Mouse (Mus musculus): ENCODE measurements around the gene Irak4. TPM values are rescaled to one million over a fixed set of nuclear protein-coding genes. Genes with fewer than 3 reads are reported as not detected.

Irak4 gene
- polyA plus RNA-seq, 1 experiment = 46.4 TPM

DNA sequence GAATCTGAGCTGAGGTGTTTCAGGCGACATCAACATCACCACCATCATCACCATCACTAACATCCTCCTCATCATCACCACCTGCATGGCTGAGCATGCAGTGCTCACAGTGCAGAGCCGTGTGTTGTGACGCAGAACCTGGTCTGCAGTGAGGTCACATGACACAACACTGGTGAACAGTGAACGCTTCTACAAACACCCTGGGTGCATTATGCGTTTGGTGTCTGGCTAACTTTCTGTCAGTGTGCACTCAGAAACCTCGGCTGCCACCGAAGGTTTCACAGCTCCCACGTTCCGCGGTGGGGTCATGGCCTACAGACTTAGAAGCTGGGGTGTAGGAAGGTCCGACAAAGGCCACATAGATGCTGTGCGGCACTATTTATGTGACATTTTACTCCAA lies 18.5 kb upstream of the Irak4 start:
- Histone ChIP-seq H3K4me1 (ENCODE audit: control insufficient read depth, insufficient read depth, low read length) (no peaks in the 10 kb centered on the region), H3K27ac (ENCODE audit: insufficient read depth, low read depth, low read length) (no peak overlapping the region), H3K4me3 (ENCODE audit: insufficient read depth, low read length) (no peak overlapping the region)
- TF ChIP-seq CTCF (IDR thresholded peaks at IDR 0.05; ENCODE audit: low read depth, low read length) (no peak), POLR2A (IDR thresholded peaks at IDR 0.05; ENCODE audit: borderline replicate concordance, low read depth, low read length) (no peak)

- H3K4me3 ChIP-seq (ENCODE audit: insufficient read depth, low read length) = no peak overlapping the region
- no peaks in the 10 kb centered on the region for H3K4me1 ChIP-seq (ENCODE audit: control insufficient read depth, insufficient read depth, low read length)
- H3K27ac ChIP-seq (ENCODE audit: insufficient read depth, low read depth, low read length) = no peak overlapping the region
- TF ChIP-seq CTCF (IDR thresholded peaks at IDR 0.05; ENCODE audit: low read depth, low read length) (no peak), POLR2A (IDR thresholded peaks at IDR 0.05; ENCODE audit: borderline replicate concordance, low read depth, low read length) (no peak)
These were observed 12.9 kb upstream of the Irak4 start for GRCm38 (mm10) chr15:94530519-94530918.

GRCm38 (mm10) chr15:94532306-94532705 lies 11.1 kb upstream of the Irak4 start:
- TF ChIP-seq CTCF (IDR thresholded peaks at IDR 0.05; ENCODE audit: low read depth, low read length) (no peak), POLR2A (IDR thresholded peaks at IDR 0.05; ENCODE audit: borderline replicate concordance, low read depth, low read length) (no peak)
- Histone ChIP-seq H3K27ac (ENCODE audit: insufficient read depth, low read depth, low read length) (no peak overlapping the region), H3K4me3 (ENCODE audit: insufficient read depth, low read length) (no peak overlapping the region), H3K4me1 (ENCODE audit: control insufficient read depth, insufficient read depth, low read length) (no peaks in the 10 kb centered on the region)

- Histone ChIP-seq H3K4me1 (ENCODE audit: control insufficient read depth, insufficient read depth, low read length) (no peaks in the 10 kb centered on the region), H3K4me3 (ENCODE audit: insufficient read depth, low read length) (no peak overlapping the region), H3K27ac (ENCODE audit: insufficient read depth, low read depth, low read length) (no peak overlapping the region)
- TF ChIP-seq POLR2A (IDR thresholded peaks at IDR 0.05; ENCODE audit: borderline replicate concordance, low read depth, low read length) (no peak), CTCF (IDR thresholded peaks at IDR 0.05; ENCODE audit: low read depth, low read length) (no peak)
These were observed 10.5 kb upstream of the Irak4 start for GRCm38 (mm10) chr15:94532956-94533355.

DNA sequence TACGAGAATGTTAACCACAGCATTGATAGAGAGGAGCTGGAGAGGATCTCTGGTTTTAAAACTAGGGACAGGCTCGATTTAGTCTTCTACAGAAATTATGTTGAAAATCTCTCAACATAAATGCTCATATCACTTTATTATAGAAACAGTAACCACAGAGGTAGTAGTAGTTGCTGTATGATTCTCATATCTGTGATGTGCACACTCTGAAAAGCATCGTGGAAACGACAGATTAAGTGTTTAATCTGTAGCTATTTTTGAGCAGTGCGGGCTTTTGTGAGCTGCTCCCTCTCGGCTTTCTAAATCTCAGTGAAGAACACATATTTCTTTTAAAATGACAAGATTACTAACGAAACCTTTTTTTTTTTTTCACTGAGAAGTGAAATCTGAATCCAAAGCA lies 7.9 kb upstream of the Irak4 start:
- no peak overlapping the region for H3K27ac ChIP-seq (ENCODE audit: insufficient read depth, low read depth, low read length)
- no peaks in the 10 kb centered on the region for H3K4me1 ChIP-seq (ENCODE audit: control insufficient read depth, insufficient read depth, low read length)
- no peak overlapping the region for H3K4me3 ChIP-seq (ENCODE audit: insufficient read depth, low read length)
- TF ChIP-seq POLR2A (IDR thresholded peaks at IDR 0.05; ENCODE audit: borderline replicate concordance, low read depth, low read length) (no peak), CTCF (IDR thresholded peaks at IDR 0.05; ENCODE audit: low read depth, low read length) (no peak)

DNA sequence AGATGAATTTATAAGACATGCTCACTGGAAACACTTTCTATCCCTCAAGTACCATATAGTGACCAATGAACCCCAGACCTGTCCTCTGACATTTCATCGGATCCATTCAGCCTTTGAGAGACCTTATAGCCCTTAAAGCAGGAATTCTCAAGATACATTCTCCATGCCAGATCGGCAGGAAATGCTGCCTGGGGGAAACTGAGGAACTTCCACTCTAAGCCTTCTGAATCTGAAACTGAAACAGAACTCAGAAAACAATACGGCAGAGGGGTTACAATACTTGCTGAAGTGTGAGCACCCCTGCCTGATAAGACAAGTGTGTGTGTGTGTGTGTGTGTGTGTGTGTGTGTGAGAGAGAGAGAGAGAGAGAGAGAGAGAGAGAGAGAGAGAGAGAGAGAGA lies 4.1 kb upstream of the Irak4 start:
- Histone ChIP-seq H3K27ac (ENCODE audit: insufficient read depth, low read depth, low read length) (no peak overlapping the region), H3K4me3 (ENCODE audit: insufficient read depth, low read length) (no peak overlapping the region), H3K4me1 (ENCODE audit: control insufficient read depth, insufficient read depth, low read length) (peaks cover 3% of the 10 kb centered on the region; the same call in 1 of the 2 replicates)
- TF ChIP-seq POLR2A (IDR thresholded peaks at IDR 0.05; ENCODE audit: borderline replicate concordance, low read depth, low read length) (no peak), CTCF (IDR thresholded peaks at IDR 0.05; ENCODE audit: low read depth, low read length) (no peak)

GRCm38 (mm10) chr15:94542567-94543408 lies 655 bp upstream of the Irak4 start:
- H3K27ac ChIP-seq (ENCODE audit: insufficient read depth, low read depth, low read length) = peak overlapping the region; percentile 52
- peak overlapping the region; percentile 85 for H3K4me3 ChIP-seq (ENCODE audit: insufficient read depth, low read length)
- TF ChIP-seq POLR2A (IDR thresholded peaks at IDR 0.05; ENCODE audit: borderline replicate concordance, low read depth, low read length) (no peak), CTCF (IDR thresholded peaks at IDR 0.05; ENCODE audit: low read depth, low read length) (no peak)
- peaks cover 13% of the 10 kb centered on the region; the same call in 1 of the 2 replicates for H3K4me1 ChIP-seq (ENCODE audit: control insufficient read depth, insufficient read depth, low read length)

DNA sequence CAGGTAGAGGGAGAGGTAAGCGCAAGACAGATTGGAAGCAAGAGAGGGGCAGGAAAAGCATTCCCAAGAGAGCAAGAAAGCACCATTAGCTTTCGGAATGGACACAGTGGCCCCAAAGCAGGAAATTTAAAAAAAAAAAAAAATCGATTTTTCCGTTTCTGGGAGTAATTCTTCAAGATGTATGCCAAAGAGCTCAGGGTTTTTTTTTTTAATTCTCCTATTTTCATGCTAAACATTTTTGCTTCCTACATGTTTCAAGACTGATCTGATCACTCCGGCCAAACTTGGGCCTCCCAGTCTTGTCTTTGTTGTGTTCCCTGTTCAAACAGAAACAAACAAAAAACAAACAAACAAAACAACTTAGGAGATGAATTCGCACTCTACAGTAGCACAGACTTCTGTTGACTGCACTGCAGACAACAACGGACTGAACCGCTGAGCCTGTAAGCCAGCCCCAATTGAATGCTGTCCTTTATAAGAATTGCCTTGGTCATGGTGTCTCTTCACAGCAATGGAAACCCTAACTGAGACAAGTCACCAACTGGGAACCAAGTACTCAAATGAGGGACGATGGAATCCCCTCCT lies 701 bp downstream of the Irak4 start:
- Histone ChIP-seq H3K27ac (ENCODE audit: insufficient read depth, low read depth, low read length) (peak overlapping the region; percentile 81), H3K4me1 (ENCODE audit: control insufficient read depth, insufficient read depth, low read length) (peaks cover 13% of the 10 kb centered on the region; the same call in 1 of the 2 replicates), H3K4me3 (ENCODE audit: insufficient read depth, low read length) (peak overlapping the region; percentile 85)
- TF ChIP-seq POLR2A (IDR thresholded peaks at IDR 0.05; ENCODE audit: borderline replicate concordance, low read depth, low read length) = no peak
- TF ChIP-seq CTCF (IDR thresholded peaks at IDR 0.05; ENCODE audit: low read depth, low read length) = no peak

GRCm38 (mm10) chr15:94544844-94545243 lies 1.4 kb downstream of the Irak4 start:
- TF ChIP-seq POLR2A (IDR thresholded peaks at IDR 0.05; ENCODE audit: borderline replicate concordance, low read depth, low read length) (no peak), CTCF (IDR thresholded peaks at IDR 0.05; ENCODE audit: low read depth, low read length) (no peak)
- Histone ChIP-seq H3K4me3 (ENCODE audit: insufficient read depth, low read length) (peak overlapping the region; percentile 85), H3K4me1 (ENCODE audit: control insufficient read depth, insufficient read depth, low read length) (peaks cover 13% of the 10 kb centered on the region; the same call in 1 of the 2 replicates), H3K27ac (ENCODE audit: insufficient read depth, low read depth, low read length) (peak overlapping the region; percentile 32)

DNA sequence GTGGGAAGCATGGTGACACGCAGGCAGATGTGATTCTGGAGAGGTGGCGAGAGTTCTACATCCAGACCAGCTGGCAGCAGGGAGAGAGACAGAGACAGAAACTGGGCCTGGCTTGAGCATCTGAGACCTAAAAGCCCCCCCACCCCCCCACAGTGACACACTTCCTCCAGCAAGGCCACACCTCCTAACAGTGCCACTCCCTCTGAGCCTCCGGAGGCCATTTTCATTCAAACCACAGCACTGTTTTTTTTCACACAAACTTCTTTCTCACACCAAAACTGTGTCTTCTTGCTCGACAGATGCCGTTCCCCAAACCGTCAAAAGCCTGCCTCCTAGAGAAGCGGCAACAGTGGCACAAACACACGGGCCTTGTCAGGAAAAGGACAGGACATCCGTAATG lies 10.1 kb downstream of the Irak4 start:
- Histone ChIP-seq H3K4me1 (ENCODE audit: control insufficient read depth, insufficient read depth, low read length) (no peaks in the 10 kb centered on the region), H3K27ac (ENCODE audit: insufficient read depth, low read depth, low read length) (no peak overlapping the region), H3K4me3 (ENCODE audit: insufficient read depth, low read length) (no peak overlapping the region)
- no peak for TF ChIP-seq CTCF (IDR thresholded peaks at IDR 0.05; ENCODE audit: low read depth, low read length)
- TF ChIP-seq POLR2A (IDR thresholded peaks at IDR 0.05; ENCODE audit: borderline replicate concordance, low read depth, low read length) = no peak
